Mouse (Mus musculus) hindbrain, embryonic 12.5 days (tissue): ENCODE measurements around the gene Ksr1. TPM values are rescaled to one million over a fixed set of nuclear protein-coding genes. Genes with fewer than 3 reads are reported as not detected.

ENCODE experiments used
- ATAC-seq: fragments of 200-750 bp; cut with Nextera tagmentation; 2 replicates; pipeline ENCODE4 v1.8.0; 2017; ENCODE audit warnings: moderate TSS enrichment; ENCODE audit not compliant: low FRiP score
- H3K27ac ChIP-seq: fragments of 300-500 bp; sonication (generic); 2 replicates; pipeline ENCODE4 v1.5.1; 2016; ENCODE audit warnings: mild to moderate bottlenecking
- H3K27me3 ChIP-seq: fragments of 300-500 bp; sonication (generic); 2 replicates; pipeline ENCODE4 v1.6.1; 2016; ENCODE audit warnings: mild to moderate bottlenecking
- H3K36me3 ChIP-seq: fragments of 300-500 bp; sonication (generic); 2 replicates; pipeline ENCODE4 v1.6.1; 2016; ENCODE audit warnings: mild to moderate bottlenecking
- H3K4me1 ChIP-seq: fragments of 300-500 bp; sonication (generic); 2 replicates; pipeline ENCODE4 v1.6.1; 2016
- H3K4me2 ChIP-seq: fragments of 300-500 bp; sonication (generic); replicated peaks from 2 replicates; pipeline ENCODE4 v1.6.1; 2016; ENCODE audit warnings: mild to moderate bottlenecking
- H3K4me3 ChIP-seq: fragments of 300-500 bp; sonication (generic); 2 replicates; pipeline ENCODE4 v1.5.1; 2016; ENCODE audit warnings: mild to moderate bottlenecking
- H3K9ac ChIP-seq: fragments of 300-500 bp; sonication (generic); 2 replicates; pipeline ENCODE4 v1.6.1; 2016; ENCODE audit warnings: mild to moderate bottlenecking, moderate library complexity
- H3K9me3 ChIP-seq: fragments of 300-500 bp; sonication (generic); replicated peaks from 2 replicates; pipeline ENCODE4 v1.6.1; 2016; ENCODE audit warnings: mild to moderate bottlenecking
- WGBS: fragments of 180-500 bp; shearing (Covaris S2); methylation state at CpG from one replicate; pipeline ENCODE4 v1.1.7; 2016; 5-methylcytosine and 5-hydroxymethylcytosine counted together
- polyA plus RNA-seq: library from polyadenylated mRNA; unstranded; fragments of >200 nt; fragmentation: Nextera tagmentation; extraction: Ambion mirVana; gene quantifications from 2 replicates; pipeline ENCODE4 v1.2.1, GENCODE M21; 2016

Gene Ksr1
- polyA plus RNA-seq, 1 experiment from 2014 or later = 3.5 TPM

GRCm38 (mm10) chr11:79112559-79113302, 33.5 kb downstream of the Ksr1 start:
- H3K4me3 ChIP-seq = no peak overlapping the region
- H3K27ac ChIP-seq = no peak overlapping the region
- H3K27me3 ChIP-seq = no peaks in the 10 kb centered on the region
- ATAC-seq = no peak
- no peaks in the 10 kb centered on the region for H3K9me3 ChIP-seq
- no peak overlapping the region for H3K9ac ChIP-seq
- H3K4me2 ChIP-seq = no peak overlapping the region
- no peaks in the 10 kb centered on the region for H3K36me3 ChIP-seq
- H3K4me1 ChIP-seq = peaks cover 21% of the 10 kb centered on the region
- 76% methylated on average over 19 of the region's 19 CpGs for WGBS

- Histone ChIP-seq H3K9ac (no peak overlapping the region), H3K4me1 (peaks cover 20% of the 10 kb centered on the region), H3K4me2 (no peak overlapping the region), H3K27ac (no peak overlapping the region), H3K9me3 (no peaks in the 10 kb centered on the region), H3K36me3 (no peaks in the 10 kb centered on the region), H3K4me3 (no peak overlapping the region), H3K27me3 (no peaks in the 10 kb centered on the region)
- no peak for ATAC-seq
- 91% methylated on average over 10 of the region's 10 CpGs for WGBS
Observed at GRCm38 (mm10) chr11:79111864-79112558, 34.2 kb downstream of the Ksr1 start.

DNA sequence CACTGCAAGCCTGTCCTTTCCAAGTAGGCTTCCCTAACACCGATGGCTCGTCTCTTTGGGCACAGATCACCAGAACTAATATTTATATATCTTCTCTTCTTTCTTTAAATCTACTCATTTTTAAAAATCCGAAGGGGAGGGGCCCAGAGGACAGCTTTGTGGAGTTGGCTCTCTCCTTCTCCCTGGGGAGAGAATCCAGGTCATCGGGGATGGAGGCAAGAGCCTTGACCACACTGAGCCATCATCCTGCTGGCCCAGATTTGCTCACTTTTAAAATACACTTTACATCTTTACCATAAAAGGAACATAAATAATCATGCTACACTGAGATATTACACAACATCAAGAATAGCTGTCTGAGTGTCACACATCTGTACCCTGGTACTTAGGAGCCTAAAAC, 35.8 kb downstream of the Ksr1 start:
- no peak overlapping the region for H3K9ac ChIP-seq
- no peak overlapping the region for H3K4me3 ChIP-seq
- no peaks in the 10 kb centered on the region for H3K9me3 ChIP-seq
- 84% methylated on average over 4 of the region's 4 CpGs for WGBS
- ATAC-seq = no peak
- no peaks in the 10 kb centered on the region for H3K36me3 ChIP-seq
- H3K4me2 ChIP-seq = no peak overlapping the region
- H3K4me1 ChIP-seq = peaks cover 6% of the 10 kb centered on the region
- H3K27ac ChIP-seq = no peak overlapping the region
- no peaks in the 10 kb centered on the region for H3K27me3 ChIP-seq

- no peaks in the 10 kb centered on the region for H3K27me3 ChIP-seq
- no peak overlapping the region for H3K9ac ChIP-seq
- no peaks in the 10 kb centered on the region for H3K36me3 ChIP-seq
- no peak for ATAC-seq
- no peak overlapping the region for H3K4me3 ChIP-seq
- H3K27ac ChIP-seq = no peak overlapping the region
- no peak overlapping the region for H3K4me2 ChIP-seq
- no peaks in the 10 kb centered on the region for H3K9me3 ChIP-seq
- peaks cover 17% of the 10 kb centered on the region for H3K4me1 ChIP-seq
- 91% methylated on average over 11 of the region's 11 CpGs for WGBS
Observed at GRCm38 (mm10) chr11:79107934-79108333, 38.3 kb downstream of the Ksr1 start.

GRCm38 (mm10) chr11:79104998-79105397, 41.2 kb downstream of the Ksr1 start:
- Histone ChIP-seq H3K4me3 (no peak overlapping the region), H3K4me1 (peaks cover 22% of the 10 kb centered on the region), H3K27ac (no peak overlapping the region), H3K36me3 (no peaks in the 10 kb centered on the region), H3K4me2 (no peak overlapping the region), H3K9me3 (no peaks in the 10 kb centered on the region), H3K9ac (no peak overlapping the region), H3K27me3 (no peaks in the 10 kb centered on the region)
- ATAC-seq = no peak
- WGBS = 85% methylated on average over 6 of the region's 6 CpGs

DNA sequence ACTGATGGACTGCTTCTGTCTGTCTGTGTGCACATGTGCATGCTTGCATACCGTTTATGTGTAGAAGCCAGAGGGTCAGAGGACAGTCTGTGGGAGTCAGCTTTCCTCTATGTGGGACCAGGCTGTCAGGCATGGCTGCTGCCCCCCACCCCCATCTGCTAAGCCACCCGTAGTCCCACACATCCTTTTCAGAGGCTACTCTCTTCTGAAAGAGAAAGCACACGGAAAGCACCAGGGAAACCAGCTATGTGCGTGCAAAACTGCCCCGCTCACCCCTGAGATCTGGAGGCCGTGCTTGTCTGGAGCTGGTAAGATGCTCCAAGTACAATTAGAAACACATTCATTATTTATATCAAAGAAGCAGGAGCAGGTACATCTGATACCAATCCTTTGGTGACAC, 41.7 kb downstream of the Ksr1 start:
- no peak overlapping the region for H3K4me2 ChIP-seq
- 76% methylated on average over 6 of the region's 6 CpGs for whole genome bisulfite sequencing
- H3K27ac ChIP-seq = no peak overlapping the region
- no peak overlapping the region for H3K4me3 ChIP-seq
- no peaks in the 10 kb centered on the region for H3K27me3 ChIP-seq
- H3K9me3 ChIP-seq = no peaks in the 10 kb centered on the region
- H3K4me1 ChIP-seq = peaks cover 22% of the 10 kb centered on the region
- no peaks in the 10 kb centered on the region for H3K36me3 ChIP-seq
- ATAC-seq = no peak
- no peak overlapping the region for H3K9ac ChIP-seq

- Histone ChIP-seq H3K36me3 (no peaks in the 10 kb centered on the region), H3K4me1 (peaks cover 26% of the 10 kb centered on the region), H3K4me2 (no peak overlapping the region), H3K4me3 (no peak overlapping the region), H3K27me3 (no peaks in the 10 kb centered on the region), H3K9ac (no peak overlapping the region), H3K9me3 (no peaks in the 10 kb centered on the region), H3K27ac (no peak overlapping the region; the same call in 1 of the 2 replicates)
- ATAC-seq = no peak
- WGBS = 92% methylated on average over 11 of the region's 11 CpGs
Observed at GRCm38 (mm10) chr11:79104096-79104495, 42.1 kb downstream of the Ksr1 start.

GRCm38 (mm10) chr11:79103461-79103869, 42.7 kb downstream of the Ksr1 start:
- ATAC-seq = no peak
- peaks cover 32% of the 10 kb centered on the region for H3K4me1 ChIP-seq
- H3K9me3 ChIP-seq = no peaks in the 10 kb centered on the region
- 60% methylated on average over 5 of the region's 5 CpGs for WGBS
- H3K27me3 ChIP-seq = no peaks in the 10 kb centered on the region
- no peak overlapping the region for H3K9ac ChIP-seq
- H3K36me3 ChIP-seq = no peaks in the 10 kb centered on the region
- H3K27ac ChIP-seq = no peak overlapping the region; the same call in 1 of the 2 replicates
- no peak overlapping the region for H3K4me3 ChIP-seq
- no peak overlapping the region for H3K4me2 ChIP-seq

DNA sequence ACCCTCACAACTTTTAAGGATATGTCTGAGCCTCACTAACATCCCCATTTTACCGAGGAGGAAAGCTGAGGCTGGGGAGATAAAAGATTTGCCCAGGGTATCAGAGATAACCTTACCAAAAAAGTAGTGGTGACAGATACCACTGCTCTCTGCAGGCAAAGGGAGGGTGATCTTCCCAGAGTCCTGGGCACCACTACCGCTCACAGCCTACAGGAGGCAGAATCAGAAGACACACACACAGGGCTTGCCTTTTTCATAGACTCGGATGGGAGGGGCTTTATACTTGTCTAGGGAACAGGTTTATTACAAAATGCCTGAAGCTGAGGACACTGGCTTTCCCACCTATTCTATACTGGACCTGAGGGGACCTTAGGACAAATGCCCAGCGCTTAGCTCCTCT, 43.9 kb downstream of the Ksr1 start:
- no peak for ATAC-seq
- H3K27me3 ChIP-seq = no peaks in the 10 kb centered on the region
- H3K4me2 ChIP-seq = no peak overlapping the region
- WGBS = 84% methylated on average over 4 of the region's 4 CpGs
- H3K36me3 ChIP-seq = no peaks in the 10 kb centered on the region
- peaks cover 35% of the 10 kb centered on the region for H3K4me1 ChIP-seq
- no peaks in the 10 kb centered on the region for H3K9me3 ChIP-seq
- H3K4me3 ChIP-seq = no peak overlapping the region
- H3K9ac ChIP-seq = no peak overlapping the region
- H3K27ac ChIP-seq = no peak overlapping the region

DNA sequence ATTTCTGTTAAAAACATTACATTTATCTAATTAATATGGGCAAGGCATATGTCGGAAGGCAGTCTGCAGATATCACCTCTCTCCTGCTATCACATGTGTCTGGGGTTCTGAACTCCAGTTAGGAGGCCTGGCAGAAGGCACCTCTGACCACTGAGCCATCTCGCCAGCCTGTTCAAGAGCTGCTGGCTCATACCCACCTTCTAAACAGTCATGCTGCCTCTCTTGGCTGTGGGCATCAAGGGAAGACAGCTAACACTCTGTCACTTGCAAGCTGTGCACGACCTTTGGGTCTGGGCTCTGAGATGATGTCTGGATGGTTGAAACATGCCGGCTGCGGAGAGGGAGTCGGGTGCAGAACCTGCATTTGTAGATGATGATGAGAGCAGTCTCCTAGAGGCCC, 44.6 kb downstream of the Ksr1 start:
- ATAC-seq = no peak
- 96% methylated on average over 6 of the region's 6 CpGs for WGBS

GRCm38 (mm10) chr11:79099032-79099431, 47.2 kb downstream of the Ksr1 start:
- Histone ChIP-seq H3K27me3 (no peaks in the 10 kb centered on the region), H3K27ac (no peak overlapping the region), H3K4me1 (peaks cover 51% of the 10 kb centered on the region), H3K4me3 (no peak overlapping the region), H3K4me2 (no peak overlapping the region), H3K9me3 (no peaks in the 10 kb centered on the region), H3K36me3 (no peaks in the 10 kb centered on the region), H3K9ac (no peak overlapping the region)
- 33% methylated on average over 8 of the region's 8 CpGs for WGBS
- no peak for ATAC-seq

More for the DNA sequence above, 44.6 kb downstream of the Ksr1 start:
- no peaks in the 10 kb centered on the region for H3K36me3 ChIP-seq
- H3K4me3 ChIP-seq = no peak overlapping the region
- H3K27ac ChIP-seq = no peak overlapping the region
- H3K4me1 ChIP-seq = peaks cover 39% of the 10 kb centered on the region
- no peaks in the 10 kb centered on the region for H3K27me3 ChIP-seq
- no peak overlapping the region for H3K4me2 ChIP-seq
- no peak overlapping the region for H3K9ac ChIP-seq
- no peaks in the 10 kb centered on the region for H3K9me3 ChIP-seq

- Histone ChIP-seq H3K4me1 (peaks cover 53% of the 10 kb centered on the region), H3K4me3 (no peak overlapping the region), H3K9ac (no peak overlapping the region), H3K27ac (no peak overlapping the region), H3K27me3 (no peaks in the 10 kb centered on the region), H3K4me2 (no peak overlapping the region), H3K9me3 (no peaks in the 10 kb centered on the region), H3K36me3 (no peaks in the 10 kb centered on the region)
- WGBS = 82% methylated on average over 7 of the region's 7 CpGs
- no peak for ATAC-seq
Observed at GRCm38 (mm10) chr11:79097736-79098135, 48.5 kb downstream of the Ksr1 start.

GRCm38 (mm10) chr11:79096673-79097072, 49.5 kb downstream of the Ksr1 start:
- peaks cover 51% of the 10 kb centered on the region for H3K4me1 ChIP-seq
- H3K9me3 ChIP-seq = no peaks in the 10 kb centered on the region
- no peaks in the 10 kb centered on the region for H3K27me3 ChIP-seq
- H3K4me2 ChIP-seq = no peak overlapping the region
- H3K9ac ChIP-seq = no peak overlapping the region
- H3K4me3 ChIP-seq = no peak overlapping the region
- 0 out of 2 replicates have a peak overlapping the region, but pooled peaks have one; percentile 85 for H3K27ac ChIP-seq
- WGBS = 80% methylated on average over 5 of the region's 5 CpGs
- no peak for ATAC-seq
- no peaks in the 10 kb centered on the region for H3K36me3 ChIP-seq
